Mouse (Mus musculus) neural tube, embryonic 13.5 days (tissue): Measurements from ENCODE around the gene Ptpn14. TPM values are rescaled to one million over a fixed set of nuclear protein-coding genes. Genes with fewer than 3 reads are reported as not detected.

ENCODE experiments used
- ATAC-seq: fragments of 200-750 bp; cut with Nextera tagmentation; 2 replicates; pipeline ENCODE4 v1.8.0; 2017; ENCODE audit warnings: low read depth, mild to moderate bottlenecking, moderate TSS enrichment, moderate library complexity
- H3K27ac ChIP-seq: fragments of 300-500 bp; sonication (generic); replicated peaks from 2 replicates; pipeline ENCODE4 v1.5.1; 2015; ENCODE audit warnings: moderate library complexity, mild to moderate bottlenecking, inconsistent platforms
- H3K27me3 ChIP-seq: fragments of 300-500 bp; sonication (generic); 2 replicates; pipeline ENCODE4 v1.6.1; 2015; ENCODE audit warnings: mild to moderate bottlenecking, inconsistent platforms
- H3K36me3 ChIP-seq: fragments of 300-500 bp; sonication (generic); 2 replicates; pipeline ENCODE4 v1.6.1; 2015; ENCODE audit warnings: mild to moderate bottlenecking, inconsistent platforms
- H3K4me1 ChIP-seq: fragments of 300-500 bp; sonication (generic); replicated peaks from 2 replicates; pipeline ENCODE4 v1.6.1; 2015; ENCODE audit warnings: inconsistent platforms
- H3K4me2 ChIP-seq: fragments of 300-500 bp; sonication (generic); 2 replicates; pipeline ENCODE4 v1.6.1; 2015; ENCODE audit warnings: inconsistent platforms, mild to moderate bottlenecking, moderate library complexity
- H3K4me3 ChIP-seq: fragments of 300-500 bp; sonication (generic); 2 replicates; pipeline ENCODE4 v1.5.1; 2015; ENCODE audit warnings: mild to moderate bottlenecking, inconsistent platforms
- H3K9ac ChIP-seq: fragments of 300-500 bp; sonication (generic); 2 replicates; pipeline ENCODE4 v1.6.1; 2015; ENCODE audit warnings: moderate library complexity, mild to moderate bottlenecking, inconsistent platforms
- H3K9me3 ChIP-seq: fragments of 300-500 bp; sonication (generic); 2 replicates; pipeline ENCODE4 v1.6.1; 2016; ENCODE audit warnings: inconsistent platforms
- WGBS: fragments of 180-500 bp; shearing (Covaris S2); methylation state at CpG from one replicate; pipeline ENCODE4 v1.1.7; 2015; 5-methylcytosine and 5-hydroxymethylcytosine counted together
- polyA plus RNA-seq: library from polyadenylated mRNA; unstranded; fragments of >200 nt; fragmentation: Nextera tagmentation; extraction: Ambion mirVana; gene quantifications from 2 replicates; pipeline ENCODE4 v1.2.1, GENCODE M21; 2015

Ptpn14 gene
- polyA plus RNA-seq, 1 experiment from 2014 or later = 1.9 TPM

DNA sequence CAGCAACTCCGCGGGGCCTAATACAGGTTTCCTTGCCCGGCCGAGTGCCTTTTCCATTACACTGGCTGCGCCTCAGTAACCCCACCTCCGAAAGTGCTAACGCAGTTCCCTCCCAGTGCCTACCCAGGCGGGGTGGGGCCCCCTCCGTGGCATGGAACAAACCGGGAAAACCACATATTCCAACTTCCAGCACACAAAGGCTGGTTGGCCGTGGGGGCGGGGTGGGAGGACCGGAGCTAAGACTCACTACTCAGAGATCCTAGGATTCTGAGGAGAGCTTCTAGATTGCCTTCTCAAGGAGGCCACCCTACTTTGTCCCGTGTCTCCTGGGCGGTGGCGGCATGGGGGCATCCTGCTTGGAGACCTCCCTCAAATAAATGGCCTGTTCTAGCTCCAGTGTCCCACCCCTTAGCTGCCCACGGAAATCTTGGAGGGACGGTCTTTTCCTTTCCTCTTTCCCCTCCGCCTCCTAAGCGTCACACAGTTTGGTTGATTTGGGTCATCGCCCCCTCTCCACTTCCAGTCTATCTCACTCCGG lies 653 bp upstream of the Ptpn14 start:
- Histone ChIP-seq H3K27ac (peak overlapping the region; percentile 67), H3K4me1 (peaks cover 46% of the 10 kb centered on the region), H3K4me3 (peak overlapping the region; percentile 60), H3K27me3 (peaks cover 47% of the 10 kb centered on the region), H3K4me2 (peak overlapping the region; percentile 97), H3K36me3 (no peaks in the 10 kb centered on the region), H3K9ac (peak overlapping the region; percentile 76), H3K9me3 (no peaks in the 10 kb centered on the region; the same call in 1 of the 2 replicates)
- WGBS = 2% methylated on average over 22 of the region's 22 CpGs
- peak; percentile 57 for ATAC-seq

DNA sequence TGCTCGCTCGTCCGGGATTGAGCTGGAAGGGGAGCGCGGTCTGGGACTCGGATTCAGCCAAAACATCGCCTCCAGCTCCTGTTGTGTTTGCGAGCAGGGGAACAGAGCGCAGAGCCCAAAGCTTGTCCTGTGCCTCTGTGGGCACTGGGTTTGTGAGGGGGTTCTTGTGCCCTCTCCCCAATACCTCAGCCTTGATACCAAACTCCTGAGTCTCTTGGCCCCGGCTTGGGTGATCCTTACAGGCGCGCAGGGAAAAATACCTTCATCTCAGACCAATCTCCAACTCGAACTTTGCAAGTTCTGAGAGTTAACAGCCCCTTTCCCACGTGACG lies 682 bp downstream of the Ptpn14 start:
- Histone ChIP-seq H3K27ac (peak overlapping the region; percentile 64; the same call in 1 of the 2 replicates), H3K9me3 (no peaks in the 10 kb centered on the region; the same call in 1 of the 2 replicates), H3K36me3 (no peaks in the 10 kb centered on the region), H3K9ac (peak overlapping the region; percentile 76), H3K4me2 (peak overlapping the region; percentile 97), H3K4me3 (peak overlapping the region; percentile 60), H3K4me1 (peaks cover 46% of the 10 kb centered on the region), H3K27me3 (peaks cover 47% of the 10 kb centered on the region)
- no peak; the same call in 1 of the 2 replicates for ATAC-seq
- under 1% methylated on average over 15 of the region's 15 CpGs for WGBS

DNA sequence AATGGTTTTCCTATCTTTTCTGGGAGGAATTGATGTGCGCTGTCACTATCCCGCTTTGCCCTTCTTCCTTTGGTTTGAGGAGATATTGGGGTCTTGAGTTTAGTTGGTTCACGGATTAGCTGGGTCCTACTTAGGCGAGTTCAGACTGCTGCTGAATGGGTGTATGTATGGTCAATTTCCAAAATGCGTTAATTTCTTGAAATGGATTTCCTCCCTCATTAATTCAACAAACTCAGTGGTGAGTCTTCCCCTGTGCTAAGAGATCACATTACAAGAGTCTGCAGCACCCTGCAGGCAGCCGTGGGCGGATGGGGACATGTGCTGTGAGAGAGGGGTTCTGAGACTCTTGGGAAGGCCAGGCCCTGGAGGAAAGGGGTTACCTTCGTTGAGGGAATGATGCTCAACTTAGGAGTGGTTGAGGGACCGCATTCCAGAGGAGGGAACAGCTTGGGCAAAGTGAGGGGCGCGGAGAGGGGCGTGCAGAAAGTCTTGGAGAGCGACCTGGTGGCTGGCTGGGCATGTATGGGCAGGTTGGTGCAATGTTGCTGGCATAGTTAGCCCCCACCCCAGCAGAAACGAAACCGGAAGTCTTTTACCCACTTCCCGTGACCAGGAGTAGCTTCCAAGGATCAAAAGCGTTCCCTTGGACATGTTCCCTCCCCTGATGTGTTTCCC lies 1.2 kb downstream of the Ptpn14 start:
- ATAC-seq = no peak
- peak overlapping the region; percentile 76; the same call in 1 of the 2 replicates for H3K9ac ChIP-seq
- H3K4me1 ChIP-seq = peaks cover 46% of the 10 kb centered on the region
- peak overlapping the region; percentile 97 for H3K4me2 ChIP-seq
- no peak overlapping the region for H3K27ac ChIP-seq
- H3K4me3 ChIP-seq = peak overlapping the region; percentile 60
- H3K27me3 ChIP-seq = peaks cover 47% of the 10 kb centered on the region
- H3K9me3 ChIP-seq = no peaks in the 10 kb centered on the region; the same call in 1 of the 2 replicates
- H3K36me3 ChIP-seq = no peaks in the 10 kb centered on the region
- WGBS = 6% methylated on average over 17 of the region's 17 CpGs

DNA sequence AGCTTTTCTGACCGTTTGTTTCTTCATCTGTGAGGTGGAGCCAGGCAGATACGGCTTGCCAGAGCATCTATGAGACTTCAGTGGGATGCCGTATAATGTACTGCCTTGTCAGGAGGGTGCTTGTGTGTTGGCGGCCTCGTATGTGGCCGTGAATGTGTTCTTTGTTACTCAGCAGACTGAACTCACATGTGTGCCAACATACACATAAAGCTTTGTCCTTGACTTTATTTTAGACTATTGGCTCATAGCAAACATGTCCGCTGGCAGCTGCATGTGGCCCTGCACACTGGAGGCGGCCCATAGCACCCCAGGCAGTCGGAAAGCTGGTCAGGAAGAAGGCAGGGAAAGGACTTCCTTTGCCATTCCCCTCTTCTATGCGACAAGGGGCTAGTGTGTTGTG lies 3.6 kb downstream of the Ptpn14 start:
- Histone ChIP-seq H3K9me3 (no peaks in the 10 kb centered on the region), H3K4me3 (no peak overlapping the region), H3K27me3 (peaks cover 43% of the 10 kb centered on the region), H3K9ac (no peak overlapping the region), H3K27ac (no peak overlapping the region; the same call in 1 of the 2 replicates), H3K4me2 (no peak overlapping the region), H3K4me1 (peaks cover 46% of the 10 kb centered on the region), H3K36me3 (no peaks in the 10 kb centered on the region)
- WGBS = 60% methylated on average over 10 of the region's 10 CpGs
- ATAC-seq = no peak

DNA sequence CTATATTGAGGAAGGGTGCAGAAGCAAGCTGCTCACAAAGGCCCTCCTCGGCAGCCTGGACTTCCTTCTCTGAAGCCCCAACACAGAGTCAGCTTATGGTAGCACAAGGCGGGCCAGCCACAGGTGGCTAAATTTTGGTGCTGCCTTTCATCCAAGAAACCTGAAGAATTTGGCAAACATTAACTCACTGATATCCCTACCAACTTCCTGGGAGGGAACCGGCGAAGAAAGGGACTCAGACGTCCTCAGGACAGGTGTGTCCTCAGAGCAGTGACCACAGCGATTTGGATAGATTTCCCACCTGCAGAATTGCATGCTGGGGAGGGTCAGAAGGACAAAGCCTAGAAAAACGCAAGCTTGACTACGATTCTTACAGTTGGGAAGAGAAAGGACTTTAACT lies 4.1 kb downstream of the Ptpn14 start:
- no peak for ATAC-seq
- 77% methylated on average over 8 of the region's 8 CpGs for WGBS
- Histone ChIP-seq H3K27ac (no peak overlapping the region; the same call in 1 of the 2 replicates), H3K4me3 (no peak overlapping the region), H3K4me2 (no peak overlapping the region), H3K27me3 (peaks cover 38% of the 10 kb centered on the region), H3K9ac (no peak overlapping the region), H3K9me3 (no peaks in the 10 kb centered on the region), H3K36me3 (no peaks in the 10 kb centered on the region), H3K4me1 (peaks cover 42% of the 10 kb centered on the region)

DNA sequence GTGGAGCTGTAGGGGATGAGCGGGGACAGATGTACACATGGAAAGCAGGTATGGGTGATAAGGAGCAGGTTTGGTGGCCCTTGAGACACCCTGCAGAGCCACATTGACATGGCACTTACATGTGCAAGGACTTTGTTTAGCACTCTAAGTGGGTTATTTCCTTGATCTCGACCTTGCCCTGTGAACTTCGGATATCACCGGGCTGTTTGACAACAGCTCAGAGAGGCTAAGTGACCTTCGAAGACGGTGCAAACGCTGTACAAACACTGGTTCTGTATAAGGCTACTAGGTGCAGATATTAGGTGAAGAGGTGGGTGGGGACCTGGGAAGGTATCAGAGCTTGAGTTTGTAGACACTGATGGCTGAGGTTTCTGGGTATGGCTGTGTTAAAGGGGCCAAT lies 12.0 kb downstream of the Ptpn14 start:
- Histone ChIP-seq H3K9me3 (no peaks in the 10 kb centered on the region), H3K4me2 (no peak overlapping the region), H3K4me1 (0 out of 2 replicates have a peak, but pooled peaks cover 4% of the 10 kb centered on the region), H3K36me3 (no peaks in the 10 kb centered on the region), H3K27me3 (no peaks in the 10 kb centered on the region), H3K27ac (no peak overlapping the region), H3K4me3 (no peak overlapping the region), H3K9ac (no peak overlapping the region)
- WGBS = 92% methylated on average over 7 of the region's 7 CpGs
- no peak for ATAC-seq

DNA sequence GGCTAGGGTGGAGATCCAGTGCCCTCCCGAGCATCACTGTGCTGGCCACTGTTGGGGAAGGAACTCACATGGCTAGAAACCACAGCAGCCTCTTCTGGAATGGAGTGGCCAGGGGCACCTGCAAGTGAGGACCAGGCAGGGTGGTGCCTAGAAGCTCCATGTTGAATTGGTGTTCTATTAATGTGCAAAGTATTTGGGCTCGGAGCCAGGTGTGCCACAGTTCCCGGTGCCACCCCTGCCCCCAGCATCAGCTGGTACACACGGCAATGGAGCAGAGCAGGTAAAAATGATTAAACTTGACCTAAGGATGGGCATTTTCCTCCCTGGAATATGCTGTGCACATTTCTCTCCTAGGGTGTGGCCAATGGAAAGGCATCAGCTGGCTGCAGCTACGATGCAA lies 14.0 kb downstream of the Ptpn14 start:
- 93% methylated on average over 5 of the region's 5 CpGs for WGBS
- Histone ChIP-seq H3K4me1 (0 out of 2 replicates have a peak, but pooled peaks cover 9% of the 10 kb centered on the region), H3K9ac (no peak overlapping the region), H3K27ac (no peak overlapping the region), H3K4me2 (no peak overlapping the region), H3K4me3 (no peak overlapping the region), H3K9me3 (no peaks in the 10 kb centered on the region), H3K27me3 (no peaks in the 10 kb centered on the region), H3K36me3 (no peaks in the 10 kb centered on the region)
- ATAC-seq = no peak

DNA sequence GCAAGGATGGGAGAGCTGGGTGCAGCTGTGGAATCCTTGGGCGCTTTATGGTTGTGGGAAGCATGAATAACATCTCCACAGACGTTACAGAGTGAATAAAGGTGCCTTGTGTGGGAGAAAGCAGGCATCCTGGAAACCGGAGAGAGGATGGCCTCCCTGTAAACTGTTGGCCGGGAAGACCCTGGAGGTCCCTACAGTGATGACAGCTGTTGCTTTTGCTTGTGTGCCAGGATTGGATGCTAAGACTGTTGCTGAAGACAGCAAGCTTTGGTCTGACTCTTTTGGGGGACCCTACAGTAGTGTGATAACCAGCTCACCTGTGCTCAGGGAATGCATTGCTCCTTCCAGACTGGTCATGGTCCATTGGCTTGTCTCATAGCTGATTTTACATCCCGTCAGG lies 15.1 kb downstream of the Ptpn14 start:
- Histone ChIP-seq H3K4me3 (no peak overlapping the region), H3K36me3 (no peaks in the 10 kb centered on the region), H3K4me2 (no peak overlapping the region), H3K4me1 (0 out of 2 replicates have a peak, but pooled peaks cover 9% of the 10 kb centered on the region), H3K27me3 (no peaks in the 10 kb centered on the region), H3K9me3 (no peaks in the 10 kb centered on the region), H3K27ac (no peak overlapping the region), H3K9ac (no peak overlapping the region)
- 79% methylated on average over 5 of the region's 5 CpGs for WGBS
- no peak for ATAC-seq

DNA sequence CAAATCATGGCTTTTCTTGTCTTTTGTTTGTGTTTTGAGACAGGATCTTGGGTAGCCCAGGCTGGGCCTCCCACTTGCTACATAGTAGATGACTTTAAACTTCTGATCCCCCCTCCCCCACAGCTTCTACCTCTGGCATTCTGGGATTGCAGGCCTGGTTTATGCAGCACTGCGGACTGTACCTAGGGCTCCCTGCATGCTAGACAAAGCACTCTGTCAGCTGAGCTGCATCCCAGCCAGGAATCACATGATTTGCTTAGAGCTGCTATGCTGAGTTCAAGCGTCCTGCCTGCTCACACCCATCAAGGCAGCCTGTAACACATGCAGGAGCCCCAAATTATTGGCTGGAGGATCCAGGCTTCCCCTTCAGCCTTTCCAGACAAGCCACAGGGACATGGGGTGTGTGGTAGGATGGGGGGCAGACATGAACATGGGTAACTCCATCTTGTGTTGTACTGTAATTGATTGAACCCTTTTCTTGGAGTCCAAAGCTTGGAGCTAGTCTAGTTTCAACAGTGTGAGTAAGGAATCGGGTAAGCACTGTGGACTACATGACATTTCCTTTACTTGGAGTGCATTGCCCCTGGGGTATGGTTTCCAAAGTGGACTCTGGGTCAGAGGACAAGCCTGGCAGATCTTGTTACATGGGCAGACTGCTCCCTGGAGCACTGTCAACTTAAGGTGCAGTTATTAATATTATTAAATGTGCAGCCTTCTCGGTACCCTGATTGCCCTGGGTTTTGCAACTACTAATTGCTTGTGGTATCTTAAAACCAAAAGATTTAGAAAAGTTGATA lies 17.0 kb downstream of the Ptpn14 start:
- no peaks in the 10 kb centered on the region for H3K27me3 ChIP-seq
- no peak overlapping the region for H3K27ac ChIP-seq
- no peak overlapping the region for H3K4me2 ChIP-seq
- ATAC-seq = no peak
- no peak overlapping the region for H3K9ac ChIP-seq
- 0 out of 2 replicates have a peak, but pooled peaks cover 9% of the 10 kb centered on the region for H3K4me1 ChIP-seq
- no peak overlapping the region for H3K4me3 ChIP-seq
- H3K36me3 ChIP-seq = no peaks in the 10 kb centered on the region
- no peaks in the 10 kb centered on the region for H3K9me3 ChIP-seq
- WGBS = 59% methylated on average over 4 of the region's 4 CpGs

DNA sequence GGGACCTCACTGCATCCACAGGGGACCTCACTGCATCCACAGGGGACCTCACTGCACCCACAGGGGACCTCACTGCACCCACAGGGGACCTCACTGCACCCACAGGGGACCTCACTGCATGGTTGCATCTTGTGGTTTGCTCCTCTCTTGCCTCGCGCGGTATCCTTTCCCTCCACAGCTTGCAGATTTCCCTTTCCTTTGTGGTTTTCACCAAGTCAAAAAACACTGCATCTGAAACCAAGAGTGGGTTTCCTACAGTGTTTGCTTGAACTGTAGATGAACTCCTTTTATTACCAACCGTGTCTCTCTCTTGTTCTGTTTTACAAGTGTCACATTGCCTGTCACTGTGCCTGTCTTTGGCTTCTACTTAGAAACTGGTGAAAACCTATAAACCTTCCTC lies 18.5 kb downstream of the Ptpn14 start:
- Histone ChIP-seq H3K4me3 (no peak overlapping the region), H3K4me2 (no peak overlapping the region), H3K4me1 (0 out of 2 replicates have a peak, but pooled peaks cover 9% of the 10 kb centered on the region), H3K9ac (no peak overlapping the region), H3K9me3 (no peaks in the 10 kb centered on the region), H3K36me3 (no peaks in the 10 kb centered on the region), H3K27me3 (no peaks in the 10 kb centered on the region), H3K27ac (no peak overlapping the region)
- 72% methylated on average over 4 of the region's 4 CpGs for WGBS
- ATAC-seq = no peak

DNA sequence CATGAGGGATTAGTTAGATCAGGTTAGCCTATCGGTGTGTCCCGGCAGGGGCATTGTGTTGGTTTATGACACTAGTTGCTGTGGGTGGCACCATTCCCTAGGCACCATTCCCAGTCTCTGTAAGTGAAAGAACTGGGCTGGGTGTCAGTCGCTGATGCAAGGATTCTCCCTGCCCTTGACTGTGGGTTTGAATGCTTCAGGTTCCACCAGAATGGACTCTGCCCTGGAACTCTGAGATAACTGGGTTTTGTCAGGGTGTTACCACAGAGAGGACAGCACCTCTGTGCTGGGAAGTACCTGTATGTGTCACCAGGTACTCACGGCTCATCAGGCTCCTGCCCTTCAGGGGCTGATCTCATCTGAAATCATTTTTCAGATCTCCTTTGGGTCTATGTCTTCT lies 21.7 kb downstream of the Ptpn14 start:
- Histone ChIP-seq H3K9ac (no peak overlapping the region), H3K27ac (no peak overlapping the region), H3K27me3 (no peaks in the 10 kb centered on the region), H3K36me3 (no peaks in the 10 kb centered on the region), H3K4me1 (0 out of 2 replicates have a peak, but pooled peaks cover 7% of the 10 kb centered on the region), H3K4me2 (no peak overlapping the region), H3K4me3 (no peak overlapping the region), H3K9me3 (no peaks in the 10 kb centered on the region)
- 94% methylated on average over 4 of the region's 4 CpGs for WGBS
- no peak for ATAC-seq

DNA sequence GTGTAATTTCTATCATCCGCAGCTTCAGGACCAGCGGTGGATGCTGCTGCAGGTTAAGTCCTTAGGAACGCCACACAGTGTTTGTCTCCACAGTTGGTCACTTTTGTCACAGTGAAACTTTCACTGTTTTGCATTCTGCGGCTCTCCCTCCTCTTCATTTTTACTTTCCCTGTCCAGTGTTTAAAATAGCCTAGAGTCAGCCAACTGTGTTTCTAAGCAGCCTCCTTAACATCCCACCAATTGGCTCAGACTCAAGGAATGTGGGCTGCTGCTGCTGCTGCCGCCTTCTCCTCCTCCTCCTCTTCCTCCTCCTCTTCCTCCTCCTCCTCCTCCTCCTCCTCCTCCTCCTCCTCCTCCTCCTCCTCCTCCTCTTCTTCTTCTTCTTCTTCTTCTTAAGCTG lies 22.2 kb downstream of the Ptpn14 start:
- WGBS = 82% methylated on average over 5 of the region's 5 CpGs
- no peak overlapping the region for H3K4me2 ChIP-seq
- H3K36me3 ChIP-seq = no peaks in the 10 kb centered on the region
- no peak for ATAC-seq
- no peaks in the 10 kb centered on the region for H3K27me3 ChIP-seq
- H3K4me1 ChIP-seq = 0 out of 2 replicates have a peak, but pooled peaks cover 3% of the 10 kb centered on the region
- no peak overlapping the region for H3K4me3 ChIP-seq
- no peaks in the 10 kb centered on the region for H3K9me3 ChIP-seq
- no peak overlapping the region for H3K9ac ChIP-seq
- no peak overlapping the region for H3K27ac ChIP-seq
